Mouse (Mus musculus) heart, postnatal 4 days (tissue): ENCODE data around the gene Mink1. TPM values are rescaled to one million over a fixed set of nuclear protein-coding genes. Genes with fewer than 3 reads are reported as not detected.
"Not testable (repeated sequence)": the region's sequence is repeated elsewhere in the genome, so short reads cannot be mapped to it uniquely, and the experiment has no call there.

Experiments used
- DNase-seq: peaks from one replicate; pipeline ENCODE4 v3.0.0; 2021
- total RNA-seq, 2 experiments: library from RNA; stranded (reverse); gene quantifications; 2 replicates each; pipeline ENCODE4 v1.2.3; 2021

Gene Mink1
- total RNA-seq, 2 experiments from 2014 or later, result 38.2 to 42.5 TPM

DNA sequence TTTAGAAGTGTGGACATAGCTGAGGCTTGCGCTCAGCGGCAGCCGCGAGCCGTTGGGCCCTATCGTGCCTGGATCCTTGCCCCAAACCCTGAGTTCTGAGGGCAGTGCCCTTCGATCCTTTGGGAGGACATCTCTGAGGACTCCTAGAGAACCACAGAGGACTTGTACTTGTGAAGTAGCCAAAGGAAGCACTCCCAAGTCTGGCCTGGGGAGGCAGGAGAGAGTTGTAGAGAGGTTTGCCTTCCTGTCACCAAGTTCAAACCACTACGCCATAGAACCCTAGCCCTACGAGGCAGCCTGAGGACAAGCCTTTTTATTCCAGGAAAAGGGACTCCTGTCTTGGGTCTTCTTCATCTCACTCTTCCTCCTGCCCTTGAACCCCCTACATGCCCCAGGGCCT is 5.1 kb upstream of the Mink1 start:
- DNase-seq, result no peak

DNA sequence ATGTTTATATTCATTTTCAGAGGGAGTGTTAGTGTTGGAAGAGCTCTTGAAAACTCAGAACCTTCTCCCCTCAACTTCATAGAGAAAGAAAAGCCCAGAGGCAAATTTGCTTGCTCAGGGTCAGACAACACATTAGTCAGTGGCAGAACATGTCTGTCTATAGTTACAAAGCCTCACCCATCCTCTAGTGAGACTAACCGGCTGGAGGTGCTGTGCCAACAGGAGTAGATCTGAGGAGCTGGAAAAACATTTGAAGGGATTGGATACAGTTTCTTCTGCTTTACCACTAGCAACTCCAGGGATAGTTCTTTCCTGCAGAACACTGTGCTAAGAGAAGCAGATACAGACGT is 769 bp upstream of the Mink1 start:
- DNase-seq, result no peak

DNA sequence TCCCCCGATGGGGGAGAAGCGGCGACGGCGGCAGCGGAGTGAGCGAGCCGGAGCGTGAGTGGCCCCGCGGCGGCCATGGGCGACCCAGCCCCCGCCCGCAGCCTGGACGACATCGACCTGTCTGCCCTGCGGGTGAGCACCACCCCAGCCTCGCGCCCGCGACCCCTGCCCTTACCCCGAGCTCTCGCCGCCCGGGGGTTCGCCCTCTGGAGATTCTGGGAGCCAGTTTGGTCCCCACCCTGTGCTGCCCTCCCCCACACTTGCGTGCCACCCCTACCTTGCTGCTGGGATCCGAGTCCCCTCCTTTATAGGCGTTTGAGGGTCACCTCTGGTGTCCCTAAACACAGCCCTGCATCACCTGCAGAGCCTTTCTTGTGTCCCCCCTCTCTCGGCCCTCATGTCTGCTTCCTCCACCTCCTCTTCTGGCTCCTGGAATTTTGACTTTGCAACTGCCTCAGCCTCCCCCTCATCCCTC is 351 bp downstream of the Mink1 start:
- DNase-seq, result no peak

GRCm38 (mm10) chr11:70563470-70564275 is 992 bp downstream of the Mink1 start:
- peak; percentile 46 for DNase-seq

DNA sequence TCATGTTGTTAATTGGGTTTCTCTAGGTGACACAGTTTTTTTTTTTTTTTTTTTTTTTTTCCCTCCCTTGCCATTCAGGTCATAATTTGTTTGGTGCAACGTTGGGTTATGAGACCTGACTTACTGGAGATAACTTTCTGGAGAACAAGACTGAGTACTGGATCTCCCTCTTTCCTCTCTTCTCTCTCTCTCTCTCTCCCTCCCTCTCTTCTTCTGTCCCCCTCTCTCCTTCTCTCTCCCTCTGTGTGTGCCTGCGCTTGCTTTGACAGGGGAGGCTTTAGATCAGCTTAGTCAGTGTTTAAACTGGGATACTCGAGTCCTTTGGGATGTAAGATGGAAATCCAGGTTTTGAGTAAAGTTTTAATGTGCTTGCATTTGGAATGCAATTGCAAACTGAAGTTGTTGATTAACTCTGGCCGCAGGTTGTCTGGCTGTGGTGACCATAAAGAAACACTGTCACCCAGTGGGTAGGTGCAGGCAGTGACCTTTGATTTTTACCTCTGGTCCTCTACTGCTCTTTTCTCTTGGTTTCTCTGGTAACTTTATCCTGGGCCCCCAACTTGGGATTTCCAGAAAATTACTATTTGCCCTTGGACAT is 1.7 kb downstream of the Mink1 start:
- DNase-seq, result no peak

- peak; percentile 31 for DNase-seq
Measured at GRCm38 (mm10) chr11:70566586-70566985, 3.9 kb downstream of the Mink1 start.

DNA sequence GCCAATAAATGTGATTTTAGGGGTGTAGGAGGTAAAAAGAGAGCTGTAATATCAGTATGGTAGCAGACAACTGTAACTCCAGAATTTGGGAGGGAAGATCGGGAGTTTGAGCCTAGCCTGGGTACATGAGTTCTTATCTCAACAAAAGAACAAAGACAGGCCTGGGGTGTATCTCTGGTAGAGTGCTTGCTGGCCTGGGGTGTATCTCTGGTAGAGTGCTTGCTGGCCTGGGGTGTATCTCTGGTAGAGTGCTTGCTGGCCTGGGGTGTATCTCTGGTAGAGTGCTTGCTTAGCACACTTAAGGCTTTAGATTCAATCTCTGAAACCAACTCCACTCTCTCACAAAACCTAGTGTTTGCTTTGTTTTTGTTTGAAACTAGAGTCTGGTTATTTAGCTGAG is 7.9 kb downstream of the Mink1 start:
- DNase-seq, result not testable (repeated sequence)

DNA sequence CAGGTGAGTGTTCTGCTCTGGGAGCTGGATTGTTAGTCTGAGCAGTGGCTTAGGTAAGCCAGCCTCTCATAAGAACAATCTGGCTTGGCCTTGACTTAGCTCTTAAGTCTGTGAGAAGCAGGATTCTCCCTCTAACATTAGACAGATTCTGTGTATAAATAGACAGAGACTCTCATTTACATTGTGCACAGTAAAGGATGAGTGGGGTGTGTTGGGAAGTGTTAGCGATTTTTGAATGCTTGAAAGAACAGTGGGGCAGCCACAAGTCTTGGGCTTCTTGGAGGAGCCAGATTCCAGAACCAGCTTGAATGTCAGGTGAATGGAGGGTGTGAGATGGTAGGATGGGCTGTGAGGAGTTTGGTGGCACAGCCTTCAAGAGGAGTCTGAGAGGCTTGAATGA is 9.0 kb downstream of the Mink1 start:
- no peak for DNase-seq

DNA sequence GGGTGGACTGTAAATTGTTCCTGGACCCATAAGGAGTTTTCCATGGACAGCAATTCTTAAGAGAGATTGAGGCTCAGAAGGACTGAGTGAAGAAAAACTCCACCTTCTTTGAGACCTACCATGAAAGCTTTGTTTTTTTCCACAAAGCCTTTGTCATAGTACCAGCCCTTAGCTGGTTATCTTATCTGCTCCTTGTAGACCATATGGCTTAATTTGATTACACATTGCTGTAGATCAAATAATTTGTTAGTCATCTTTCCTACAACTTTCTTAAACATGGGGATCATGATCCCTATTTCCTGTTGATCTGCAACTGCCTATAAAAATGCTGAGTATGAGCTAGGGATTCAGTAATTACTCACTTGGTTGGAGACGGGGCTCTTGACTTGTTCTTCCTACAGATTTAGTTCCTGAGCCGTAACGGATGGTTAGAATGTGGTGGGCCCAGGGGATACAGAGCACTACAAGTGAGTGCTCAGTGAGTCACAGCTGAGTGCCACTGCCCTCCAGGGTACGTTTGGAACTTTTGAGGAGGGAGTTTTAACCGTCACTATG is 9.7 kb downstream of the Mink1 start:
- DNase-seq, result no peak

DNA sequence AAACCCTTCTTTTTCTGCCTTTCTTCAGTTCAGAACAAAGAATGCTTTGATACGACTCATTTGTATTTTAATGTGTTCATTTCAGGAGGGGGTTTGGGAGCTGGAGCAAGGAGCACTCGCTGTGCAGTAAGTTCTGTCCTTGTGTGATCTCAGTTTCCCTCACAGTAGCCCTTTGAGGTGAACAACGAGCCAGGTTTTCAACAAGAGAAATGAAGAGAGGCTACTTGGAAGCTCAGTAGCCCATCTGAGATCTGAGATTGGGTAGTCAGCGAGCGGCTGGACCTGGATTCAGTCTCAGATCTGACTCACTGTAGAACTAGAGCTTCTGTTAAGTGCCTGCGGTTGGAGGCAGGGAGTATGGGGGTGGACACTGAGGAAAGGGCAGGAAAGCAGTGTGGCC is 11.2 kb downstream of the Mink1 start:
- no peak for DNase-seq

- no peak for DNase-seq
Measured at GRCm38 (mm10) chr11:70577201-70577600, 14.5 kb downstream of the Mink1 start.

DNA sequence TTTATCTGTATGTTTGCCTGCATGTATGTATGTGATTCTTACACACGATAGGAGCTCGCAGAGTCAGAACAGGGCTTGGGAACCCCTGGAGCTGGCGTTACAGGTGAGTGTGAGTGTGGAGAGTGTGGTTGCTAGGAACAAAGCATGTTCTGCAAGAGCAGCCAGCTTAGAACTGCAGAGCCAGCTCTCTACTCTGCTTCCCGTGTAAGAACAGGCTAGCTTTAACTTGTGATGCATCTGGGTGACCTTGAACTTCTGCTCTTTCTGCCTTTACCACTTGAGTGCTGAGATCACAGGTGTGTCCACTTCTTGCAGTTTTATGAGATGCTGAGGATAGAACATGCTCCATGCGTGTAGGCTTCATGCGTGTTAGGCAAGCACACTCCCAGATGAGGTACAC is 16.3 kb downstream of the Mink1 start:
- DNase-seq, result no peak

DNA sequence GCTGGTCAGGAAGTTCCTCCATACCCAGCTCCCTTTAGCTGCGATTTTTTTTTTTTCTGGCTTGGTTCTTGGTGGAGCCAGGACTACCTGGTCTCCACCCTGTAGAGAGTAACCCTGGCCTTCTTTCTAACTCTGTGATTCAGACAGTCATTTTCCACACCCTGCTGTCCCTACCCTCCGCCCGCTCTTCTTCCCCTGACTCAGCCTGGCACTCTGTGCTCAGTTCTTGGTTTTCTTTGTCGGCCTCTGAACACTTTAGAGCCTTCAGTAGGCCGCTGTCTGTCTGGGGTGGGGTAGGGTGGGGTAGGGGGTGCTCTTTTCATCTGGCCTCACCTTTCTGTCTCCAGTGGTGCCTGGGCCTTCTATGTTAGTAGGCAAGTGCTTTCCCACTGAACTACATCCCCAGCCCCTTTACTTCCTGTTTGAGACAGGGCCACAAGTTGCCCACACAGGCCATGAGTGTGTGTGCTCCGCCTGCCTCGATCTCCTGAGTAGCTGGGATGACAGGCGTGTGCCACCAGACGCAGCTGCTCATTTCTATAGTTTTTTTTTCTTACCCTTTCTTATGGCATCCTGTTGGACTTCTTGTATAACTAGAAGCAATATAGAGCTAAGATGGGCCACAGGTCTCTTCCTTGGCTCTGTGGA is 17.2 kb downstream of the Mink1 start:
- DNase-seq, result no peak

GRCm38 (mm10) chr11:70580358-70580720 is 17.7 kb downstream of the Mink1 start:
- DNase-seq, result no peak

GRCm38 (mm10) chr11:70580921-70581320 is 18.2 kb downstream of the Mink1 start:
- DNase-seq, result no peak

- no peak for DNase-seq
Measured at GRCm38 (mm10) chr11:70582196-70582595, 19.5 kb downstream of the Mink1 start.

DNA sequence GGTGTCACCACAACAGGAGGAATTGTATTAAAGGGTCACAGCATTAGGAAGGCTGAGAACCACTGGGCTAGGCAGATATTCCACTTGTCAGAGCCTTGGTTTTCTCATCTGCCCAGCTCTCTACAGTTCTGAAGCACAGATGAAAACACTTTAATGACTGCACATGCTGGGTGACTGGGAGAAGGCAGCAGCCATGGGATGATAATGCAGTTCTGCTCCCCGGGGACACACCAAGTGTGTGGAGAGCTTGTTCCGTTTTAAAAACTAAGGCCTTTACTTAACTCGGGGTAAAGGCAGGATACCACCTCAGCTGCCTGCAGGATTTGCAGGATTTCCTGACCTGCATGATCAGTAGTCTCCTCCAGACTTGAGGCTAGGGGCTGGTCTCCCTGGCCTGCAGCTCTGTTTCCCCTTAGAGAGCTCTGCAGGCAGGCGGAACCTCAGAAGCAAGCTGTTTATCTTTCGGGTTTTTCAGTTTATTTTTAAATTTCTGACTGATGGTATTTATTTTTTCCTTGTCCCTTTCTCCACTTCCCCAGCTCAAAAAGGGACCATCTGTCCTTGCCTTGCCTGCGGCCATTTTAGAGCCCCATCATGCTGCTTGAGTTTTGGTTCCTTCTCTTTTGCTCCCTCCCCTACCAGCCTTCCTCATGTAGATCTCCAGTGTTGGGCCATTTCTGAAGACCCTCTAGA is 20.5 kb downstream of the Mink1 start:
- DNase-seq, result peak; percentile 29

DNA sequence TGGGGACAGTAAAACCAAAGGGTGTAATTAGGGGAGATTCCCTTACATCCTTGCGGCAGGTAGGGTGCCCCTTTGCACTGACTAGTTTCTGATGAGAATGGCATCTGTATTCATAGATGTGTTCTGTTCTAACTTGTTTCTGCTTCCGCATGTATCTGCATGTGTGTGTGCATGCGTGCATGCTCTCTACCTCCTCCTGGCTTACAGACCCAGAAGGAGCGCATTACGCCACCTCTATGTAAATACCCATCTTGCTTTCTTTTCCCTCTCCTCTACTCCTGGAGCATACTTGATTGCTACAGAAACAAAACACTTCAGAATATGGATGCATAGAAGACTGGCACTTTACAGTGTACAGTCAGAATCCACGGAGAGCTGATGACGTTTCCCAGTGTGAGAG is 21.1 kb downstream of the Mink1 start:
- DNase-seq, result no peak

DNA sequence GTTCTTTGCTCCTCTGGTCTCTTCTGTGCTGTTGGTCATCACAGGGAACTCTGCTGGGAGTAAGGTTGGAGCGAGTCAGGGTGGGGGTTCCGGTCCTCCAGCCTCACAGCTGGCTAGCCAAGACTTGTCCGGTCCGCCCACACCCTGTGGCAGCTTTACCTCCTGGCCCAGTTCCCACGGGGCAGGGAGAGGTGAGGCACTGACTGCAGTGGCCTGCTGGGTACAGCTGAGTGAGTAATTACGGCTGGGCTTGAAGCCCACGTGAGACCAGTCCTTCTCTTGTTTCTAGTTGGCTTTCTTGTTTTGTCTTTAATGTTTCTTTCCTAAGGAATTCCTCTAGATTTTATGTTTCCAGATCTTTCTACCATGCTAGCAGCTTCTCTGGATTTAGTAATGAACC is 22.8 kb downstream of the Mink1 start:
- DNase-seq, result peak; percentile 74

DNA sequence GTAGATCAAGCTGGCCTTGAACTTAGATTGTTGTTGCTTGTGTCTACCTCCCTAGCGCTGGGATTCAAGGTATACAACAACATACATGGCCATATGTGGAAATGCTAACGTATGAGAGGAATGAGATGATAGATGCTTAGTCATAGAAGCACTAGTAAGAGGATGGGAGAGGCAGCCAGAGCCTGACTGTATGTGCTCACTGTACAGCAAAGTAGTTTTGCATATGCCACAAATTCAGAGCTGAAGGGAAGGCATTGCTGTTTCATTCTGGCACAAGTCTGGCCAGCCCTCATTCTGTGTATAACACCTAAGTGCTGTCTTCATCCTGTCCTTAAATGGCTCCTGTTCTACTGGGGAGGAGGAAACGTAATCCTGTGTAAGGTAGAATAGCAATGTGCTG is 23.6 kb downstream of the Mink1 start:
- no peak for DNase-seq

GRCm38 (mm10) chr11:70586954-70587353 is 24.3 kb downstream of the Mink1 start:
- DNase-seq, result no peak

- DNase-seq, result no peak
Measured at GRCm38 (mm10) chr11:70591733-70592132, 29.1 kb downstream of the Mink1 start.
